Mouse (Mus musculus) lung, embryonic 15.5 days (tissue): ENCODE data around the gene Trub1. TPM values are rescaled to one million over a fixed set of nuclear protein-coding genes. Genes with fewer than 3 reads are reported as not detected.

Source experiments
- ATAC-seq: fragments of 200-750 bp; cut with Nextera tagmentation; 2 replicates; pipeline ENCODE4 v1.8.0; 2017; ENCODE audit warnings: moderate number of reproducible peaks, borderline replicate concordance; ENCODE audit not compliant: low FRiP score, low TSS enrichment; ENCODE audit errors: extremely low read depth
- H3K27ac ChIP-seq: fragments of 300-500 bp; sonication (generic); 2 replicates; pipeline ENCODE4 v1.5.1; 2015; ENCODE audit warnings: moderate library complexity, mild to moderate bottlenecking, inconsistent platforms
- H3K27me3 ChIP-seq: fragments of 300-500 bp; sonication (generic); 2 replicates; pipeline ENCODE4 v1.6.1; 2015; ENCODE audit warnings: inconsistent platforms
- H3K36me3 ChIP-seq: fragments of 300-500 bp; sonication (generic); 2 replicates; pipeline ENCODE4 v1.6.1; 2015; ENCODE audit warnings: inconsistent platforms
- H3K4me1 ChIP-seq: fragments of 300-500 bp; sonication (generic); 2 replicates; pipeline ENCODE4 v1.6.1; 2015; ENCODE audit warnings: inconsistent platforms
- H3K4me2 ChIP-seq: fragments of 300-500 bp; sonication (generic); 2 replicates; pipeline ENCODE4 v1.6.1; 2015; ENCODE audit warnings: inconsistent platforms, mild to moderate bottlenecking, moderate library complexity
- H3K4me3 ChIP-seq: fragments of 300-500 bp; sonication (generic); 2 replicates; pipeline ENCODE4 v1.5.1; 2015; ENCODE audit warnings: mild to moderate bottlenecking, inconsistent platforms
- H3K9ac ChIP-seq: fragments of 300-500 bp; sonication (generic); 2 replicates; pipeline ENCODE4 v1.6.1; 2015; ENCODE audit warnings: inconsistent platforms
- H3K9me3 ChIP-seq: fragments of 300-500 bp; sonication (generic); 2 replicates; pipeline ENCODE4 v1.6.1; 2016; ENCODE audit warnings: inconsistent platforms
- WGBS: fragments of 180-500 bp; shearing (Covaris S2); methylation state at CpG from one replicate; pipeline ENCODE4 v1.1.7; 2015; 5-methylcytosine and 5-hydroxymethylcytosine counted together
- polyA plus RNA-seq: library from polyadenylated mRNA; unstranded; fragments of >200 nt; fragmentation: Nextera tagmentation; extraction: Ambion mirVana; gene quantifications from 2 replicates; pipeline ENCODE4 v1.2.1, GENCODE M21; 2015

Trub1 gene
- polyA plus RNA-seq, 1 experiment from 2014 or later = 24.3 TPM

DNA sequence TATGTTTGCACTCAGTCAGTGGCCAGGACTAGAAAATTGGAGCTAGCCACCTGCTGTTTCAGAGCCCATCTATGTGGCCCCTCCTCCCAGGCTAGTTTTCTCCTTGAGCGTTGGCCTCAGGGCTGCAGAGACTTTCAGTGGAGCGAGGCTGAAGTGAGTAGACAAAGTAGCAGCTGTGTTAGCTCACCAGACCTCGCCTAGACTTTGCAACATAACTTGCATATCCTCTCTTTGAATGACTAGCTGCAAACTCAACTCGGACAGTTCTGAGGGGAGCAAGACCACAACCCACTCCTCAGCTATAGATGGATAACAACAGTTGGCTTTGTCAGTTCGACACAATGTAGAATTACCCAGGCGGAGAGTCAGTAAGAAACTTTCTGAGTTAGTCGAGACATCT lies 81.5 kb downstream of the Trub1 start:
- Histone ChIP-seq H3K27me3 (no peaks in the 10 kb centered on the region), H3K9me3 (no peaks in the 10 kb centered on the region), H3K27ac (no peak overlapping the region), H3K4me2 (no peak overlapping the region), H3K4me3 (no peak overlapping the region), H3K4me1 (no peaks in the 10 kb centered on the region), H3K9ac (no peak overlapping the region), H3K36me3 (no peaks in the 10 kb centered on the region)
- 53% methylated on average over 7 of the region's 7 CpGs for WGBS
- peak; percentile 14; the same call in 1 of the 2 replicates for ATAC-seq

DNA sequence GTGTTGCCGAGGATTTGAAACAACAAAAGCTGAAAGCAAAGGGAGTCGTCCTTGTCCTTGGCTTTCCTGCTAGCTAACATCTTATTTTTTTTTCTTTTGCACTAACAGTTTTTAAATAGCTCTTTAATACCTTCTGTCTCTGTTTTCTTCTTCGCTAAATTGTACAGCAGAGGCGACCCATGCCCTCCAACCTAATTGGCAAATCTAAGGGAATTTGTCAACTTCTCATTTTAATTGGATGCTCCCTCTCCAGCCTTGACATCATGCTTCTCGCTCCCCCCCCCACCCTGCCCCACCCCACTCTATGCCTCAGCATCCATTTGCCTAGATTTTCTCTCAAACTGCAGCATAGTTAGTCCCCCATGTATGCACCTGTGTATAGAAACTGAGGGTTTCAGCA lies 83.8 kb downstream of the Trub1 start:
- ATAC-seq = no peak
- Histone ChIP-seq H3K9ac (no peak overlapping the region), H3K4me2 (no peak overlapping the region), H3K4me3 (no peak overlapping the region), H3K9me3 (no peaks in the 10 kb centered on the region), H3K27ac (no peak overlapping the region), H3K36me3 (no peaks in the 10 kb centered on the region), H3K27me3 (no peaks in the 10 kb centered on the region), H3K4me1 (no peaks in the 10 kb centered on the region)
- WGBS = 57% methylated on average over 5 of the region's 5 CpGs

DNA sequence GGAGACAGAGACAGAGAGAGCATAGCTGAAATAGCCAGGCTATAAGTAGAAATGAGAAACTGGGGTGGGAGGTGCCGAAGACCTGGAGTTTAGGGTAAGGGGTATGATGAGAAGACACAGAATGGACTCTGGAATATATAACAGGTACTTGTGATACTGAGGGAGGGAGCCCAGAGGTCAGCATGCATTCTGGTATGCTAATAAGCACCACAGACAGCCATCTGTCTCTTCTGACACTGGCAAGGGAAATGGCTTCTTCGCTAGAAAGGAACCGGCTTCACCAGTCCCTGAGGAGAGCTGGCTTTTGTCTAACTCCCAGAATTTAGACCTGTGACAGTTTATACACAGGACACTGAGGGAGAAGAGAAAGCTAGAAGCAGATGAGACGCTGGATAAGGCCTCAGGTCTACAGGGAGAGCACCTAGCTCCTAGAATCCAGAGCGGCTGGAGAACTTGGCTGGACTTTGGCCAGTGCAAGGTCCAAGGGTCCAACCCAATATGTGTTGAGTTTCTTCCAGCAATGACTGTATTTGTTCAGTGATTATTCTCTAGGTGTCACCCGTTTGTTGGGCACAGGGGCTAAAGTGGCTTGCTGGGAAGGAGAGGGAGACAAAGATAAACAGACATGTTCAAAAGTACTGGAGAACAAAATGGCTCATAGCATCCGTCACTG lies 84.9 kb downstream of the Trub1 start:
- Histone ChIP-seq H3K4me2 (no peak overlapping the region), H3K36me3 (no peaks in the 10 kb centered on the region), H3K27ac (no peak overlapping the region), H3K27me3 (no peaks in the 10 kb centered on the region), H3K4me1 (no peaks in the 10 kb centered on the region), H3K4me3 (no peak overlapping the region), H3K9me3 (no peaks in the 10 kb centered on the region), H3K9ac (no peak overlapping the region)
- no peak for ATAC-seq
- 74% methylated on average over 7 of the region's 7 CpGs for WGBS

DNA sequence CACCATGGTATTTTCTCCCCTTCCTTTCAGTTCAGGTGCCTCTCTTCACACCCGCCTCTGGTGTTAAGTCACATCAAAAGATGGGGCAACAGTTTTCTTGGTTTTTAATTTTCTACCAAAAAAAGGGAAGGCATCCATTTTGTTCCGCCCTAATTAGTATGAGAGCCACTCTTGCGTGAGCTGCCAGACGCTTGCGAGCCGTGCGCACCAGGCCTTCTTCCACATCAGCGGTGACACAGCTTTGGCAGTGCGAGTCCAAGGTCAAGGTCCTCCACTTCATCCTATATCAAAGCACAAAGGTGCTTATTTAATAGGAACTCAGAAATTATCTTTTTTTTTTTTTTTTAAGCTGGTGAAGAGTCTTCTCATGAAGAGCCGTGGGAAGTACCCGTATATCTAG lies 87.4 kb downstream of the Trub1 start:
- 91% methylated on average over 11 of the region's 11 CpGs for WGBS
- no peak overlapping the region for H3K9ac ChIP-seq
- H3K27ac ChIP-seq = no peak overlapping the region
- H3K4me2 ChIP-seq = no peak overlapping the region
- no peak for ATAC-seq
- H3K36me3 ChIP-seq = no peaks in the 10 kb centered on the region
- H3K9me3 ChIP-seq = no peaks in the 10 kb centered on the region
- no peaks in the 10 kb centered on the region for H3K27me3 ChIP-seq
- H3K4me3 ChIP-seq = no peak overlapping the region
- H3K4me1 ChIP-seq = no peaks in the 10 kb centered on the region; the same call in 1 of the 2 replicates

Other genes starting within 250 kb of the Trub1 start
- gene Ablim1, start 138.0 kb upstream of the Trub1 start, polyA plus RNA-seq = 39.3 and 48.2 TPM in 2 replicates
- 14.0 and 15.0 TPM in 2 replicates for gene Fam160b1, start 92.2 kb upstream of the Trub1 start, polyA plus RNA-seq
- gene Atrnl1, start 158.1 kb downstream of the Trub1 start, polyA plus RNA-seq = 5.3 and 5.6 TPM in 2 replicates